Mouse (Mus musculus) induced T-regulatory cell, adult 2 months (primary cell): ENCODE measurements around the gene Msgn1.

Source experiments
- DNase-seq: peaks from one replicate; pipeline ENCODE4 v3.0.0-alpha.2; 2012; ENCODE audit warnings: low read depth

Gene Msgn1

GRCm38 (mm10) chr12:11198551-11198950 lies 10.2 kb downstream of the Msgn1 start:
- no peak for DNase-seq

DNA sequence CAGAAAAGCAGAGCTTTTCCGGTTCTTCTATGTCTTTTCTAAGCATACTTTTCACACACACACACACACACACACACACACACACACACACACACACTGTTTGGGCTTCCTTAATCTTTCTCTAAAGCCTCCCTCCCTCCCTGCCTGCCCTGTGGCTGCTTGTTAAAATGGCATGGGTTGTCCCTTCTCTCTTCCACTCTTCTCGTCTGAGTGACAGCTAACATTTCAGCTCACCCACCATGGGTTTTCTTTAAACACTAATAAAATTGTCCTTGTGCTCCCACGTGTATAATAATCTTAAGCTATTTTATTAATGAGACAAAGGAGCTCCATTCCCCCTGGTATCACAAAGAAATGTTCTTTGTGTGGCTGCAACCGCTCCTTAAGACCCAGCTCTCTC lies 10.7 kb downstream of the Msgn1 start:
- no peak for DNase-seq

DNA sequence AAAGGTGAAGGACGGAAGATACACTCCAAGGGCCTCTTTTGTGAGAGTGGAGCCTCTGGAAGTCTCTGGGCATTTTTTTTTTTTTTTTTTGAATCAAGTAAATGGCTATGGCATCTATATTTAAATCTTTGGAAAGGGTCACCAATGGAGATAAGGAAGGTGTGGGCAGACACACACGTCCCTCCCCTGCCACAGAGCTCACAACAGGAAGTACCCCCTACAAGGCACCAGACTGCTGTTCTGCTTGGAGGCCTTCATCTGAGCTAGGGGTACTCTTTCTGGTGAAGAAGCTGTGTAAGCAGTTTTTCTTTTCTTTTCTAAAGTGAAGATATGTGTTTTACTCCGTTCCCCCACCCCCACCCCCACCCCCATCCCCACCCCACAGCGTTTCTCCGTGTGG lies 11.9 kb downstream of the Msgn1 start:
- no peak for DNase-seq

- peak; percentile 72 for DNase-seq
Observed at GRCm38 (mm10) chr12:11196142-11196597, 12.6 kb downstream of the Msgn1 start.

DNA sequence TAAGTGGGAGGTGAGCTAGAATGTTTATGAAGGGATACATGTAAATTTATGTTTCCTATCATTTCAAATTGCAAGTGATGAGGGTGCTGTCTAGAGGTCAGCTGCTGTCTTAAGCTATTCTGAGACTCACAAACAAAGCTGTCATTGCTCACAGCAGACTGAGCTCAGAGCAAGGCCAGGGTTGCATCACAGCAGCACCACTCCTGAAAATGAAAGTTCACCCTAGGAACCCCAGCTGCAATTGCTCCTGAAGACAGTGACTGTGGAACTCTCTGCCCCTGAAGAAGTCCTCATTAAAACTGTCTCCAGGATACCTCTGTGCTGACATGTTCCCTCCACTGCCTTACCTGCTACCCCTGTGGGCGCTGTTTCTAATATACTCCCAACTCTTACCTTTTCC lies 13.7 kb downstream of the Msgn1 start:
- DNase-seq, result no peak

- DNase-seq, result peak; percentile 77
Observed at GRCm38 (mm10) chr12:11178486-11179154, 30.2 kb downstream of the Msgn1 start.

- DNase-seq, result no peak
Observed at GRCm38 (mm10) chr12:11177408-11178394, 31.1 kb downstream of the Msgn1 start.

- DNase-seq, result no peak
Observed at GRCm38 (mm10) chr12:11158670-11159069, 50.1 kb downstream of the Msgn1 start.
